Mouse (Mus musculus) CH12.LX (cell line): ENCODE data around the gene Dhcr24. TPM values are rescaled to one million over a fixed set of nuclear protein-coding genes. Genes with fewer than 3 reads are reported as not detected.

Source experiments
- DNase-seq: peaks from one replicate; pipeline ENCODE4 v3.0.0-alpha.2; 2013; ENCODE audit errors: extremely low read depth
- H3K27ac ChIP-seq: 2 replicates; pipeline ENCODE4 v1.5.1; 2012; ENCODE audit warnings: low read depth, mild to moderate bottlenecking, control low read depth, moderate library complexity; ENCODE audit not compliant: insufficient read depth
- H3K27me3 ChIP-seq: replicated peaks from 2 replicates; pipeline ENCODE3; 2012; ENCODE audit warnings: inconsistent platforms
- H3K36me3 ChIP-seq, 2 experiments: replicated peaks in 1 of 2; 2 replicates each; pipeline versions ENCODE3 to v1.6.1; 2012; ENCODE audit warnings: inconsistent platforms in 1 of 2, low read length in 1 of 2, mild to moderate bottlenecking in 1 of 2, mixed read lengths in 1 of 2, moderate library complexity in 1 of 2; ENCODE audit not compliant: control insufficient read depth in 1 of 2, insufficient read depth in 1 of 2
- H3K4me1 ChIP-seq, 2 experiments: 2 replicates each; pipeline ENCODE4 v1.6.1; 2012; ENCODE audit warnings: inconsistent platforms in 1 of 2, moderate library complexity in 1 of 2; ENCODE audit not compliant: insufficient read depth in 2 of 2, control insufficient read depth in 1 of 2
- H3K4me2 ChIP-seq: 2 replicates; pipeline ENCODE4 v1.6.1; 2012; ENCODE audit warnings: low read depth, mild to moderate bottlenecking, control low read depth; ENCODE audit not compliant: poor library complexity, insufficient read depth, severe bottlenecking
- H3K4me3 ChIP-seq, 3 experiments: fragments of 150-350 bp in 1 of 3; sonication (generic) in 1 of 3; replicated peaks in 1 of 3; 2 replicates each; pipeline versions ENCODE3 to v1.5.1; 2011 to 2012; ENCODE audit warnings: low read depth in 2 of 3, low read length in 2 of 3, mild to moderate bottlenecking in 2 of 3, moderate library complexity in 2 of 3, control low read depth in 1 of 3, improper control_type of control experiment in 1 of 3, inconsistent platforms in 1 of 3, mixed read lengths in 1 of 3; ENCODE audit not compliant: poor library complexity in 1 of 3
- H3K79me2 ChIP-seq: replicated peaks from 2 replicates; pipeline ENCODE4 v1.6.1; 2012; ENCODE audit warnings: mild to moderate bottlenecking, moderate library complexity; ENCODE audit not compliant: control insufficient read depth, poor library complexity, insufficient read depth, severe bottlenecking; ENCODE audit errors: extremely low read depth
- H3K9ac ChIP-seq: 2 replicates; pipeline ENCODE4 v1.6.1; 2012; ENCODE audit warnings: low read depth, mild to moderate bottlenecking, control low read depth, moderate library complexity; ENCODE audit not compliant: insufficient read depth
- H3K9me3 ChIP-seq: replicated peaks from 2 replicates; pipeline ENCODE3; 2012; ENCODE audit warnings: low read length, inconsistent platforms, mixed read lengths
- BHLHE40 ChIP-seq: IDR thresholded peaks from 2 replicates; pipeline ENCODE4 v1.6.1; 2011; ENCODE audit warnings: mild to moderate bottlenecking, low read depth, low read length, improper control_type of control experiment
- CHD2 ChIP-seq: IDR thresholded peaks from 2 replicates; pipeline ENCODE4 v1.6.1; 2011; ENCODE audit warnings: low read length, improper control_type of control experiment
- CTCF ChIP-seq, 2 experiments: IDR thresholded peaks in 1 of 2; conservative IDR thresholded peaks in 1 of 2; 2 replicates each; pipeline ENCODE4 v1.5.1; 2011 to 2012; ENCODE audit warnings: low read depth in 2 of 2, low read length in 2 of 2, improper control_type of control experiment in 1 of 2, inconsistent platforms in 1 of 2, mild to moderate bottlenecking in 1 of 2, moderate library complexity in 1 of 2
- ETS1 ChIP-seq: conservative IDR thresholded peaks from 2 replicates; pipeline ENCODE4 v1.6.1; 2012; ENCODE audit warnings: low read depth, mild to moderate bottlenecking, inconsistent platforms, low read length, improper control_type of control experiment, moderate library complexity
- GABPA ChIP-seq: IDR thresholded peaks from 2 replicates; pipeline ENCODE4 v1.6.1; 2012; ENCODE audit warnings: low read depth, low read length, improper control_type of control experiment, inconsistent platforms; ENCODE audit not compliant: insufficient replicate concordance
- JUND ChIP-seq: conservative IDR thresholded peaks from 2 replicates; pipeline ENCODE4 v1.6.1; 2011; ENCODE audit warnings: low read depth, low read length, improper control_type of control experiment
- MAX ChIP-seq: IDR thresholded peaks from 2 replicates; pipeline ENCODE4 v1.6.1; 2011; ENCODE audit warnings: low read length, improper control_type of control experiment
- MYC ChIP-seq: IDR thresholded peaks from 2 replicates; pipeline ENCODE4 v1.6.1; 2011; ENCODE audit warnings: low read depth, mild to moderate bottlenecking, improper control_type of control experiment, low read length
- NRF1 ChIP-seq: IDR thresholded peaks from 2 replicates; pipeline ENCODE4 v1.6.1; 2014; ENCODE audit warnings: low read depth, mild to moderate bottlenecking, inconsistent platforms, low read length, improper control_type of control experiment, moderate library complexity
- POLR2A ChIP-seq: IDR thresholded peaks from 2 replicates; pipeline ENCODE4 v1.6.1; 2011; ENCODE audit warnings: low read depth, mild to moderate bottlenecking, improper control_type of control experiment, low read length
- RAD21 ChIP-seq: IDR thresholded peaks from 2 replicates; pipeline ENCODE4 v1.6.1; 2011; ENCODE audit warnings: low read depth, mild to moderate bottlenecking, low read length, improper control_type of control experiment, moderate library complexity
- SIN3A ChIP-seq: IDR thresholded peaks from 2 replicates; pipeline ENCODE4 v1.6.1; 2012; ENCODE audit warnings: low read length, improper control_type of control experiment, inconsistent platforms
- TBP ChIP-seq: conservative IDR thresholded peaks from 2 replicates; pipeline ENCODE4 v1.6.1; 2011; ENCODE audit warnings: low read depth, low read length, improper control_type of control experiment
- TCF12 ChIP-seq: IDR thresholded peaks from 2 replicates; pipeline ENCODE4 v1.6.1; 2014; ENCODE audit warnings: low read depth, mild to moderate bottlenecking, inconsistent platforms, low read length, improper control_type of control experiment
- UBTF ChIP-seq: IDR thresholded peaks from 2 replicates; pipeline ENCODE4 v1.6.1; 2012; ENCODE audit warnings: low read depth, mild to moderate bottlenecking, inconsistent platforms, low read length, improper control_type of control experiment, moderate library complexity
- USF2 ChIP-seq: conservative IDR thresholded peaks from 2 replicates; pipeline ENCODE4 v1.6.1; 2011; ENCODE audit warnings: low read depth, low read length, improper control_type of control experiment
- ZNF384 ChIP-seq: IDR thresholded peaks from 2 replicates; pipeline ENCODE4 v1.6.1; 2012; ENCODE audit warnings: low read depth, low read length, improper control_type of control experiment, inconsistent platforms
- dilution Hi-C: fragments of 300-500 bp; cut with MboI; formaldehyde crosslinking; loops from 2 replicates; pipeline ENCODE4 v1.14.3; 2020; ENCODE audit warnings: low sequenced_read_pairs; ENCODE audit not compliant: extremely low pct_unique_long_range_greater_than_20kb, extremely low pct_ligation_motif_present
- in situ Hi-C: fragments of 300-500 bp; cut with MboI; formaldehyde crosslinking; loops from 3 replicates; pipeline ENCODE4 v1.14.3; 2019; ENCODE audit warnings: low sequenced_read_pairs, low pct_ligation_motif_present, low pct_unique_long_range_greater_than_20kb, mixed read lengths
- polyA plus RNA-seq: library from polyadenylated mRNA; unstranded; fragments of >175 nt; gene quantifications from 2 replicates; pipeline ENCODE4 v1.2.1, GENCODE M21; 2012; ENCODE audit warnings: low read depth; ENCODE audit not compliant: insufficient read length
- total RNA-seq, 2 experiments: library from RNA; depleted of rRNA; stranded (reverse); fragments of 300-350 nt in 1 of 2; fragments of >200 nt in 1 of 2; gene quantifications; 2 replicates each; pipeline ENCODE4 v1.2.3; 2012 to 2014

Dhcr24 gene
- total and polyA plus RNA-seq, 3 experiments: 41.4 to 90.5 (median 46.9) TPM

GRCm38 (mm10) chr4:106569680-106570079, 8.8 kb downstream of the Dhcr24 start:
- Histone ChIP-seq H3K27me3 (no peaks in the 10 kb centered on the region), H3K36me3 (peaks cover 32 to 97% of the 10 kb centered on the region in 2 experiments), H3K4me3 (no peak overlapping the region), H3K9me3 (no peaks in the 10 kb centered on the region), H3K4me2 (no peak overlapping the region), H3K79me2 (no peaks in the 10 kb centered on the region; the same call in 1 of the 2 replicates), H3K27ac (no peak overlapping the region), H3K9ac (no peak overlapping the region), H3K4me1 (peaks cover 0 to 3% of the 10 kb centered on the region in 2 experiments; a peak in 1 of 4 replicates)
- no peak for TF ChIP-seq TBP
- no peak for TF ChIP-seq MYC
- no peak for TF ChIP-seq POLR2A
- DNase-seq: peak; percentile 51
- in situ Hi-C loops (no loop called here), dilution Hi-C loops (no loop called here)

GRCm38 (mm10) chr4:106571081-106571724, 10.4 kb downstream of the Dhcr24 start:
- Histone ChIP-seq H3K4me3 (no peak overlapping the region), H3K27me3 (no peaks in the 10 kb centered on the region), H3K9me3 (no peaks in the 10 kb centered on the region), H3K4me1 (peaks cover 0 to 3% of the 10 kb centered on the region in 2 experiments; a peak in 1 of 4 replicates), H3K36me3 (peaks cover 39 to 97% of the 10 kb centered on the region in 2 experiments), H3K27ac (no peak overlapping the region), H3K9ac (no peak overlapping the region), H3K4me2 (no peak overlapping the region), H3K79me2 (no peaks in the 10 kb centered on the region; the same call in 1 of the 2 replicates)
- no peak for TF ChIP-seq SIN3A
- DNase-seq: no peak
- dilution Hi-C loops: no loop called here
- in situ Hi-C loops: no loop called here

GRCm38 (mm10) chr4:106575022-106575421, 14.2 kb downstream of the Dhcr24 start:
- Histone ChIP-seq H3K4me2 (no peak overlapping the region), H3K27ac (no peak overlapping the region), H3K79me2 (no peaks in the 10 kb centered on the region; the same call in 1 of the 2 replicates), H3K36me3 (peaks cover 58 to 98% of the 10 kb centered on the region in 2 experiments), H3K9me3 (no peaks in the 10 kb centered on the region), H3K27me3 (no peaks in the 10 kb centered on the region), H3K4me1 (no peaks in the 10 kb centered on the region), H3K4me3 (no peak overlapping the region), H3K9ac (no peak overlapping the region)
- in situ Hi-C loops (no loop called here), dilution Hi-C loops (no loop called here)
- DNase-seq: no peak
- no peak for TF ChIP-seq CHD2
- no peak for TF ChIP-seq UBTF
- no peak for TF ChIP-seq ZNF384
- no peak for TF ChIP-seq CTCF (conservative IDR thresholded peaks at IDR 0.05 in 1 of 2, IDR thresholded peaks at IDR 0.05 in 1 of 2; ENCODE audit: low read depth in 2 of 2, low read length in 2 of 2)
- no peak for TF ChIP-seq NRF1
- TF ChIP-seq MAX: no peak
- TF ChIP-seq GABPA: no peak
- no peak for TF ChIP-seq JUND
- no peak for TF ChIP-seq RAD21
- no peak for TF ChIP-seq USF2
- TF ChIP-seq TCF12: no peak
- no peak for TF ChIP-seq TBP
- TF ChIP-seq ETS1: no peak
- no peak for TF ChIP-seq BHLHE40
